Mouse (Mus musculus): ENCODE data around the gene Grk5. TPM values are rescaled to one million over a fixed set of nuclear protein-coding genes. Genes with fewer than 3 reads are reported as not detected.

Grk5 gene
- total RNA-seq, 2 experiments from 2014 or later = 2.7 to 5.2 TPM

DNA sequence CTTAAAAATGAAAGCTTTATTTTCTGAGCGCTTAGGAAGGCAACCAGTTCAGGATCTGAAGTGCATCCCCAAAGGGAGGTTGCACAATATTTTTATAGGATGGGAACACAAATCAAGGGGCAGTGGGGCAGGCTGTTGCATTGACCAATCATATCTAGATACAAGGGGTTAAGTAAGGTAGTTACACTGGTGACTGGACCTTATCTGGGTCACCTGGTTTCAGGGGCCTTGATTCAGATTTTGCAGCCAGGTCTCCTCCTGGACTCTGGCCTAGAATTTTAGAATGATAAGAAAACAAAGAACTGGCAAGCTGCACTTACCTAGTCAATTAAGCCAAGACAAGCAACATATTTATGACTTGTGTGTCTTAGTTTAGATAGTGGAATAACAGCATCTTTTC lies 161.6 kb downstream of the Grk5 start:
- ATAC-seq (replicated peaks; ENCODE audit: low FRiP score, poor library complexity, severe bottlenecking) = no peak

GRCm38 (mm10) chr19:61052008-61052407 lies 162.5 kb downstream of the Grk5 start:
- no peak for ATAC-seq (replicated peaks; ENCODE audit: low FRiP score, poor library complexity, severe bottlenecking)

DNA sequence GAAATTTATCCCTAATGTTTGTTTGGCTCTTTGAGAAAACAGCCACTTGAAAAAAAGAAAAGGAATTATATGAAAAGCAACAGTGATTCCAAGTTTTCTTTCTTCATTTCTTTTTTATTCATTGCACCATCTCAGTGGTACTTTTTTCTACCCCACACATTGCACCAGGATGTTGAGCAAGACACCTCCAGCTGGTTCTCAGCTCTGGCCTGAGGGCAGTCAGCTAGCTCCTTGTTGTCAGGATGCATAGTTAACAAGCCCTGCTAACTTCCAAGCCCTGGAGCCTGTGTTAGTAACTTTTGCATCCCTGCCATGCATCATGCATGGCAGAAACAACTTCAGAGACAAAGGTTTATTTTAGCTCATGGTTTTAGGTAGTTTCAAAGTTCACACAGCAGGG lies 163.2 kb downstream of the Grk5 start:
- ATAC-seq (replicated peaks; ENCODE audit: low FRiP score, poor library complexity, severe bottlenecking) = no peak

GRCm38 (mm10) chr19:61056783-61057410 lies 167.3 kb downstream of the Grk5 start:
- ATAC-seq (replicated peaks; ENCODE audit: low FRiP score, poor library complexity, severe bottlenecking) = no peak

GRCm38 (mm10) chr19:61057581-61057980 lies 168.0 kb downstream of the Grk5 start:
- no peak for ATAC-seq (replicated peaks; ENCODE audit: low FRiP score, poor library complexity, severe bottlenecking)

DNA sequence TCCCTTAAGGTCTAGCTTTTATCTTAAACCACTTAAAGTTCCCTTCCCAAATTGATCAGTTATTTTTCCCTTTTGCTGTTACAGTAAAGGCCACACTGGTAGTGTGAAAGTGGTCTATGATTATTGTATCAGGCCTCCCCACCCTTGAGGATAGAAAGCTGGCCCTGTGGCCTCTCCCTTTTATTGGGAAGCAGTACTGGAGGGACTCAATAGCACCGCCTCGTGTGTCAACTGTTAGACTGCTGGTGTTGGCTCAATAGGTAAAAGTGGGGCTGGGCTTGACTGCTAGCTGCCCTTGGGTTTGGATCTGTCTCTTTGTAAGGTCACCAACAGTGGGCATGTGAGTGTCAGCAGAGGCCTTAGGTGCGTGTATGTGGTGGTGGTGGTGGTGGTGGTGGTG lies 174.8 kb downstream of the Grk5 start:
- no peak for ATAC-seq (replicated peaks; ENCODE audit: low FRiP score, poor library complexity, severe bottlenecking)

- ATAC-seq (replicated peaks; ENCODE audit: low FRiP score, poor library complexity, severe bottlenecking) = no peak
Observed at GRCm38 (mm10) chr19:61065011-61065410, 175.5 kb downstream of the Grk5 start.

- ATAC-seq (replicated peaks; ENCODE audit: low FRiP score, poor library complexity, severe bottlenecking) = no peak
Observed at GRCm38 (mm10) chr19:61078622-61079021, 189.1 kb downstream of the Grk5 start.

DNA sequence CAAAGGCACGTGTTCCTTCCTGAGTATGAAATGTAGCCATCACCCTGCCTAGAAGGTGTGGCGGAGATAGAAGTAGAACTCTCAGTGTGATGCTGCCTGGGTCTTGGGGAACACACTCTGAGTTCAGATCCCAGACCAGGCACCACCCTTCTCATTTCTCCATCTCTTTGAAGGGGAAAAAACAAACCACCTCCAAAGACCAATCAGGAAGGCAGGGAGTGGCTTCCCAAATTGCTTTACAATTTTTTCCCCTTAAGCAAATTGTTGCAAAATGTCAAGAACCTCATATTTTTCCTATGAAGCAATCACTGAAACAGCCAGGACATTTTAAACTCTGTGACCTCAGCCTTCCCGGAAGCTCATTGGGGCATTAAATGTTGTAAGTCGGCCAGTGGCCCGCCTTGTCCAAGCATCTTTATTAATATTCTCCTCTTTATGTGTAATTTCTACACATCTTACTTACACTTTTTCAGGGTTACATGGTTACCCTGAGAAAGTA lies 190.8 kb downstream of the Grk5 start:
- ATAC-seq (replicated peaks; ENCODE audit: low FRiP score, poor library complexity, severe bottlenecking) = no peak

DNA sequence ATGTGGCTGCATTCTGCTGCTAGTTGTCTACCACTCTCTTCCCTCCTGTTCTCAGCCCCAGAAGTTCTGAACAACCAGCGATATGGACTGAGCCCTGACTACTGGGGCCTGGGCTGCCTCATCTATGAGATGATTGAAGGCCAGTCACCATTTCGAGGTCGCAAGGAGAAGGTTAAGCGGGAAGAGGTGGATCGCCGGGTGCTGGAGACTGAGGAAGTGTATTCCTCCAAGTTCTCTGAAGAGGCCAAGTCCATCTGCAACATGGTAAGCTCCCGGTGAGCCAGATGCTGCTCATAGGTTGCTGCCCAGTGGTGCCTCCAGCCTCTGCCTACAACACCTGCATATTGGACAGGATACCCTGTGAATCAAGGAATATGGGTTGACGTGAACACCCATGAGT lies 193.5 kb downstream of the Grk5 start:
- ATAC-seq (replicated peaks; ENCODE audit: low FRiP score, poor library complexity, severe bottlenecking) = no peak

DNA sequence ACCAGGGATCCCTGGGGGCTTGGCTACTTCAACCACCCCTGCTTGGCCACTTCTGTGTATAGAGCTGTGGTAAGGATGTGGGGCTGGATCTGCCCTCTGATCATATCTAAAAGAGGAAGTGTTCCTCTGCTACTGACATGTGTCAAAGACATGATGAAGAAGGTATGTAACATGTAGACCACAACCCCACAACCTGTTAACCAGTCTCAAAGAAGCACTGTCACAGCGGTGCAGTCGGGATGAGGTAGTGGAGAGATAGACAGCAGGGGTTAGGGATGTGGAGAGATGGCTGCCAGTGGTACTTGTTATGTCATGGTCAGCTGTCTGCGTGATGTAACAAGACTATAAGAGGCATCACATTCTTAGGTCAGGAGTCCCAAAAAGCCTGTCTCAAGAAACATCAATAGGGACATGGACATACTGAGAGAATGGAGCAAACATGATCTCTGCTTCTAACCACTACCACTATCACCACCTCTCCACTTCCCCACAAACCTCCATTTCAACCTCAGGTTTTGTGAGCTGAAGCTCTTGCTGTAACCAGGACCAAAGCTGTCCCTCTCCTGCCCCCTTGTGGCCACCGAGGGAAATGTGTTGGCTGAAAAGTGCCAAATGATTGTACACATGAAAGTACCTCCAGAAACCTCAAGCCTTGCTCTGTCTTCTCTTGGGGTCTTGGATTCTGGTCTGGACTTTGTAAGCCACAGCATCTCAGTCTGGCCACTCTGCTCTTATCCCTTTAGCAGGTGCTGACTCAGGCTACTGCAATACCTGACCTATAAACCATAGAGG lies 194.8 kb downstream of the Grk5 start:
- ATAC-seq (replicated peaks; ENCODE audit: low FRiP score, poor library complexity, severe bottlenecking) = peak; percentile 80

DNA sequence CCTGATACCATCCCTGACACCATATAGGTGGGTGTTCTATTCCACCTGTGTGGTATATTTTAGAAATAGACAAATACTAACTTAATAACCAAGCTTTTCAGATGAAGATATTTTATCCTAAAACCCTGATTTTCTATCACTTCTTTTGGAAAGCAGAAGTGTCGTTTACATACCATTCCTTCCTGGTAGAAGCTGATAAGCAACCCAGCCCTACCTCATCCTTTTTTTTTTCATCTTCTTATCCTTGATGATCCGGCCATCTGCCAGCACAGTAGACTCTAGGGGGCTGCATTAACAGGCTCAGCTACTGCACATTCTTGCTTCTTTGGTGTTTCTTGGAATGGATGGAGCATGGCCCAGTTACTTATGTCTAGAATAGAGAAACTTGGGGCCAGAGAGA lies 195.7 kb downstream of the Grk5 start:
- ATAC-seq (replicated peaks; ENCODE audit: low FRiP score, poor library complexity, severe bottlenecking) = no peak

GRCm38 (mm10) chr19:61087781-61088180 lies 198.2 kb downstream of the Grk5 start:
- ATAC-seq (replicated peaks; ENCODE audit: low FRiP score, poor library complexity, severe bottlenecking) = no peak

DNA sequence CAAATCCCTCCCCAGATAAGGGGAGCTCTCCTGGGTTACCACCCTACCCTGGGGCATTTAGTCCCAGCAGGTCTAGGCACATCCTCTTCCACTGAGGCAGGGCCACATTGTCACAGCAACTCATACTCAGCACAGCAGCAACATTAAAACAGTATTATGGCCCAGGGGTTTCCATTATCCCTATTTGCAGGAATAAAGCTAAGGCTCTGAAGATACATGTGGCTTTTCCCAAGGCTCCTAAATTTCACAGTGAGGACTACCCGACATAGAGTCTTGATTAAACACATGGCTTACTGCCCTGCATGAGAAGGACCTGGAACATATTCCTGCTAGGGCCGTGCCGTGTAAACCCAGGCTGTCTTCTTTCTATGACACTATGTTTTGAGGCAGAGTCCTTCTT lies 199.5 kb downstream of the Grk5 start:
- ATAC-seq (replicated peaks; ENCODE audit: low FRiP score, poor library complexity, severe bottlenecking) = no peak

DNA sequence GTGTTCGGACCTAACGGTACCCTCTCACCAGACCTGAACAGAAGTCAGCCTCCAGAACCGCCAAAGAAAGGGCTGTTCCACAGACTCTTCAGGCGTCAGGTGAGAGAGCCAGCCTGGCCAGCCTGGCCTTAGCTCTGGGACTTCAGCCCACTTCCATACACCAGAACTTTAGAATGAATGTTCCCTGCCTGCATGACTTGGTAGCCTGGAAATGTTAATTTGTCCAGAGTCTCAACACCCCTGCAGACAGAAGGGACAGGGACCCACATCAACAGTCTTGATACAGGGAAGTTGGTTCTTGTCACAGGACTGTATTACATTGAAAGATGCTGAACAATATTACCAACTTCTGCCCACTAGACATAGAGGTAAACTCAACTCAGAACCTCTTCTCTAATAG lies 201.0 kb downstream of the Grk5 start:
- ATAC-seq (replicated peaks; ENCODE audit: low FRiP score, poor library complexity, severe bottlenecking) = no peak

DNA sequence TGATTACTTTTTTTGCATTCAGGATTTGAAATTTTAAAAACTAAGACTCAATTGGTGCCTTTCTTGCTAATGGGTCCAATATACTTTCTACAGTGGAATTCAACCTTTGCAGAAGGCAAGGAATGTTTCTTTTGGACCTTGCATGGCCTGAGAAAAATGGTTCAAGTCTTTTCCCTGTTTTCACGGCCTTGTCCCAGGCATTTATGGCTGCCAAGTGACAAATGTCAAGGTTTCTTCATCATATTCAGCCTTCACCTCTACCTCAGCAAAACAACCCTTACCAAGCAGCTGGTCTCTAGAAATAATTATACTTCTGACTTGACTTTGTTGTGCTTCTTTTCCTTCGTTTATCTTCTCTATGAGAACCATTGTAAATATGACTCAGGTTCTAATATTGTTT lies 207.2 kb downstream of the Grk5 start:
- ATAC-seq (replicated peaks; ENCODE audit: low FRiP score, poor library complexity, severe bottlenecking) = no peak

GRCm38 (mm10) chr19:61097764-61098163 lies 208.2 kb downstream of the Grk5 start:
- peak; percentile 69 for ATAC-seq (replicated peaks; ENCODE audit: low FRiP score, poor library complexity, severe bottlenecking)

DNA sequence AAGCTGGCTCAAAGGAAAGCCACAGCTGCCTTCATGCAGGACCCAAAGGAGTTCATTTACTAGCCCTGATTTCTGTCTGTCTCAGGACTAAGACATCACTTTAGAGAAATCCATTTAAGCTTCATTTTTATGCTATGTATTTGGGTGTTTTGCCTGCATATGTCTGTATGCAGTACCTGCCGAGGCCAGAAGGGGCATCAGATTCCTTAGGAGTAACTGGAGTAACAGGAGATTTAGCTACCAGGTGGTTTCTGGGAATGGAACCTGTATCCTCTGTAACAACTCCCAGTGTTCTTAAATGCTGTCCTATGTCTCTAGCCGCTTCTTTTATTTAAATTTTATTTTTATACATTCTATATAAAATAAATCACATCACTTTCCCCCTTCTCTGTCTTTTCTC lies 220.6 kb downstream of the Grk5 start:
- ATAC-seq (replicated peaks; ENCODE audit: low FRiP score, poor library complexity, severe bottlenecking) = peak; percentile 73

GRCm38 (mm10) chr19:61131096-61131495 lies 241.5 kb downstream of the Grk5 start:
- no peak for ATAC-seq (replicated peaks; ENCODE audit: low FRiP score, poor library complexity, severe bottlenecking)

DNA sequence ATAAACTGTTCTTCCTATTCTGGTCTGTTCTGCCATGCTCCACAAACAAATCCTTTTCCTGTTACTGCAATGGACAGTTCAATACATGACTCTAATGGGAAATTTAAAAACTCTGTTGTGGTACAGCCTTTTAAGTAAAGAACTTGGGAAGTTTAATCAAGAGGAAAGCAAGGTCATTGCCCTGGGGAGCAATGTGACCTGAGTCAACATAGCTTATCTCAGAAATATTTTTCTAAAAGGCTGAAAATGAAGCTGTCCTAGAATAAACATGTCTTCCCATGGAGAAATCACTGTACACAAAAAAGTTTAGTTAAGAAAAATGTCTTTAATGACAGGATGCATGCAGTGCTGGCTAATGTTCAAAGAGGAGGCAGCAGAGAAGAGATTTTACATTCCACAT lies 249.1 kb downstream of the Grk5 start:
- ATAC-seq (replicated peaks; ENCODE audit: low FRiP score, poor library complexity, severe bottlenecking) = no peak

Measured in erythroblast, adult 5-6 weeks (primary cell).